In genomic region chr1:71276940-71277339, GRCm38 (mm10) we compare ENCODE assay signal across 16 mouse cellular contexts.
DNase-seq lines count a peak whose midpoint lies in the region; ATAC-seq and TF ChIP-seq lines count a peak whose summit lies in the region.
"Had no signal": no experiment of that assay in that cellular context is flagged by ENCODE, and none has a peak within 500 bp of the region (broad histone marks: within the 10 kb centered on the region; RNA-seq: fewer than 3 reads in every experiment).

No protein-coding gene starts in this region.

- H3K4me3 ChIP-seq in heart, embryonic 12.5 days: no peak overlapping the region
- H3K4me3 ChIP-seq in embryonic facial prominence, embryonic 11.5 days (ENCODE audit: low read depth, low read length): no peak overlapping the region
- no peak overlapping the region for H3K4me3 ChIP-seq in liver, postnatal 0 days (ENCODE audit: low read depth, low read length)
- H3K4me3 ChIP-seq: embryonic facial prominence, embryonic 12.5 days; hindbrain, embryonic 13.5 days; layer of hippocampus, adult 2 months; neural tube, embryonic 12.5 days had no signal

- H3K9ac ChIP-seq in heart, embryonic 12.5 days: no peak overlapping the region
- no peak overlapping the region for H3K9ac ChIP-seq in embryonic facial prominence, embryonic 11.5 days (replicated peaks; ENCODE audit: low read length)
- no peak overlapping the region for H3K9ac ChIP-seq in liver, postnatal 0 days (replicated peaks)
- H3K9ac ChIP-seq: embryonic facial prominence, embryonic 12.5 days; hindbrain, embryonic 13.5 days; neural tube, embryonic 12.5 days had no signal

- TF ChIP-seq EP300 in liver, postnatal 0 days (IDR thresholded peaks at IDR 0.05; ENCODE audit: low read depth): no peak

- intact Hi-C loops in heart, postnatal 36 days (cut with DNase I): no loop called here

- H3K9me3 ChIP-seq in heart, embryonic 12.5 days (replicated peaks): no peaks in the 10 kb centered on the region
- H3K9me3 ChIP-seq in embryonic facial prominence, embryonic 11.5 days (replicated peaks; ENCODE audit: control insufficient read depth, low read length): no peaks in the 10 kb centered on the region
- no peaks in the 10 kb centered on the region for H3K9me3 ChIP-seq in liver, postnatal 0 days (ENCODE audit: low read length)
- H3K9me3 ChIP-seq: embryonic facial prominence, embryonic 12.5 days; hindbrain, embryonic 13.5 days; neural tube, embryonic 12.5 days had no signal

- 37% methylated on average over 5 of the region's 5 CpGs for WGBS in heart, embryonic 12.5 days
- WGBS in embryonic facial prominence, embryonic 11.5 days: 40% methylated on average over 5 of the region's 5 CpGs
- WGBS in liver, postnatal 0 days (ENCODE audit: insufficient replicate concordance): 51% methylated on average over 5 of the region's 5 CpGs

- H3K36me3 ChIP-seq in heart, embryonic 12.5 days: no peaks in the 10 kb centered on the region
- no peaks in the 10 kb centered on the region for H3K36me3 ChIP-seq in embryonic facial prominence, embryonic 11.5 days (replicated peaks; ENCODE audit: control insufficient read depth, insufficient read depth, low read depth, low read length)
- no peaks in the 10 kb centered on the region for H3K36me3 ChIP-seq in liver, postnatal 0 days (replicated peaks; ENCODE audit: insufficient read depth, low read length)
- H3K36me3 ChIP-seq: embryonic facial prominence, embryonic 12.5 days; hindbrain, embryonic 13.5 days; neural tube, embryonic 12.5 days had no signal

- 0 out of 2 replicates have a peak, but pooled peaks have one; percentile 29 for ATAC-seq in heart, embryonic 12.5 days (ENCODE audit: insufficient number of reproducible peaks, low FRiP score)
- no peak for ATAC-seq in embryonic facial prominence, embryonic 11.5 days (replicated peaks; ENCODE audit: insufficient number of reproducible peaks, low FRiP score, low TSS enrichment, low read depth)
- no peak for ATAC-seq in liver, postnatal 0 days
- ATAC-seq: intestine, embryonic 16.5 days had no signal

- no peak for DNase-seq in heart, postnatal 36 days
- DNase-seq in 3T3-L1 (ENCODE audit: low read depth, low spot score) (peak; percentile 38), ZHBTc4 (ENCODE audit: low read depth, low spot score) (peak; percentile 12)
- DNase-seq in embryonic facial prominence, embryonic 11.5 days (ENCODE audit: low spot score): peak; percentile 27
- no peak for DNase-seq in liver, postnatal 0 days
- no peak for DNase-seq in testis, postnatal 10 days (ENCODE audit: low spot score)
- DNase-seq: cerebellum, adult 8-10 months; gastrocnemius, postnatal 36 days; lung, adult 18-20 months; right cerebral cortex, postnatal 14 days had no signal

- H3K27me3 ChIP-seq in heart, embryonic 12.5 days (replicated peaks): no peaks in the 10 kb centered on the region
- no peaks in the 10 kb centered on the region for H3K27me3 ChIP-seq in embryonic facial prominence, embryonic 11.5 days (ENCODE audit: control insufficient read depth, insufficient read depth, low read length)
- no peaks in the 10 kb centered on the region for H3K27me3 ChIP-seq in liver, postnatal 0 days (ENCODE audit: insufficient read depth, low read length)
- H3K27me3 ChIP-seq: embryonic facial prominence, embryonic 12.5 days; hindbrain, embryonic 13.5 days; neural tube, embryonic 12.5 days had no signal

- TF ChIP-seq CTCF in liver, postnatal 0 days (IDR thresholded peaks at IDR 0.05; ENCODE audit: low read depth): no peak

- no peak overlapping the region for H3K27ac ChIP-seq in heart, embryonic 12.5 days (ENCODE audit: poor library complexity, severe bottlenecking)
- H3K27ac ChIP-seq in embryonic facial prominence, embryonic 11.5 days (replicated peaks; ENCODE audit: low read depth, low read length): no peak overlapping the region
- H3K27ac ChIP-seq in liver, postnatal 0 days (ENCODE audit: low read depth): no peak overlapping the region
- H3K27ac ChIP-seq: embryonic facial prominence, embryonic 12.5 days; hindbrain, embryonic 13.5 days; layer of hippocampus, adult 2 months; neural tube, embryonic 12.5 days had no signal

- peaks cover 7% of the 10 kb centered on the region; the same call in 1 of the 2 replicates for H3K4me1 ChIP-seq in heart, embryonic 12.5 days (replicated peaks)
- H3K4me1 ChIP-seq in embryonic facial prominence, embryonic 11.5 days (ENCODE audit: control insufficient read depth, insufficient read depth, low read length): no peaks in the 10 kb centered on the region
- H3K4me1 ChIP-seq in liver, postnatal 0 days (ENCODE audit: insufficient read depth): no peaks in the 10 kb centered on the region
- H3K4me1 ChIP-seq: embryonic facial prominence, embryonic 12.5 days; hindbrain, embryonic 13.5 days; neural tube, embryonic 12.5 days had no signal

- no peak overlapping the region for H3K4me2 ChIP-seq in heart, embryonic 12.5 days
- no peak overlapping the region for H3K4me2 ChIP-seq in embryonic facial prominence, embryonic 11.5 days (ENCODE audit: low read depth, low read length)
- no peak overlapping the region for H3K4me2 ChIP-seq in liver, postnatal 0 days (ENCODE audit: low read depth, low read length)
- H3K4me2 ChIP-seq: embryonic facial prominence, embryonic 12.5 days; hindbrain, embryonic 13.5 days; neural tube, embryonic 12.5 days had no signal

Comparison
In these comparisons a context has a peak if more than half of its experiments do, and no peak if none do; other contexts are left out.
1. DNase-seq: peak in 3T3-L1 (single experiment), ZHBTc4 (single experiment) and embryonic facial prominence, embryonic 11.5 days (single experiment); none in heart, postnatal 36 days (0 of 2), liver, postnatal 0 days (single experiment) and testis, postnatal 10 days (single experiment).